Mouse (Mus musculus) small intestine, adult 2 months (tissue): ENCODE results near the gene Rxfp2. TPM values are rescaled to one million over a fixed set of nuclear protein-coding genes. Genes with fewer than 3 reads are reported as not detected.

ENCODE experiments used
- H3K27ac ChIP-seq: fragments of 200-500 bp; 2 replicates; pipeline ENCODE4 v1.5.1; 2012; ENCODE audit warnings: low read depth, low read length, control low read depth, inconsistent platforms; ENCODE audit not compliant: insufficient read depth
- H3K27me3 ChIP-seq: fragments of 200-500 bp; 2 replicates; pipeline ENCODE4 v1.6.1; 2012; ENCODE audit warnings: mild to moderate bottlenecking, moderate library complexity, low read length, inconsistent platforms; ENCODE audit not compliant: control insufficient read depth, insufficient read depth
- H3K36me3 ChIP-seq: fragments of 200-500 bp; 2 replicates; pipeline ENCODE4 v1.6.1; 2012; ENCODE audit warnings: mild to moderate bottlenecking, low read length, control low read depth, inconsistent platforms; ENCODE audit not compliant: control insufficient read depth, insufficient read depth
- H3K4me1 ChIP-seq: fragments of 200-500 bp; 2 replicates; pipeline ENCODE4 v1.6.1; 2012; ENCODE audit warnings: low read length, inconsistent platforms, mixed read lengths; ENCODE audit not compliant: control insufficient read depth, insufficient read depth, insufficient read length
- H3K4me3 ChIP-seq: fragments of 200-500 bp; 2 replicates; pipeline ENCODE4 v1.5.1; 2012; ENCODE audit warnings: low read depth, mild to moderate bottlenecking, control low read depth, inconsistent platforms, low read length, moderate library complexity
- CTCF ChIP-seq: fragments of 200-500 bp; IDR thresholded peaks from 2 replicates; pipeline ENCODE4 v1.5.1; 2012; ENCODE audit warnings: low read depth, mild to moderate bottlenecking, control low read depth, inconsistent platforms, low read length, moderate library complexity, mixed read lengths; ENCODE audit not compliant: insufficient replicate concordance, insufficient read length; ENCODE audit errors: extremely low read depth
- POLR2A ChIP-seq: fragments of 200-500 bp; IDR thresholded peaks from 2 replicates; pipeline ENCODE4 v1.6.1; 2012; ENCODE audit warnings: low read depth, mild to moderate bottlenecking, control low read depth, inconsistent platforms, low read length, moderate library complexity
- WGBS: fragments of 180-500 bp; shearing (Covaris S2); methylation state at CpG from one replicate; pipeline ENCODE4 v1.1.7; 2018; 5-methylcytosine and 5-hydroxymethylcytosine counted together
- polyA plus RNA-seq: library from polyadenylated mRNA; depleted of rRNA; stranded (reverse); fragments of >200 nt; gene quantifications from 2 replicates; pipeline ENCODE4 v1.2.3, GENCODE M21; 2012; rRNA removed

Rxfp2 gene
- polyA plus RNA-seq, 1 experiment, result not detected

GRCm38 (mm10) chr5:150131166-150131565, 112.7 kb downstream of the Rxfp2 start:
- 68% methylated on average over 7 of the region's 7 CpGs for WGBS
- H3K27me3 ChIP-seq, result no peaks in the 10 kb centered on the region
- H3K27ac ChIP-seq, result no peak overlapping the region
- no peak overlapping the region for H3K4me3 ChIP-seq
- no peaks in the 10 kb centered on the region for H3K4me1 ChIP-seq
- TF ChIP-seq POLR2A (no peak), CTCF (no peak)
- H3K36me3 ChIP-seq, result no peaks in the 10 kb centered on the region

Other genes starting within 250 kb of the Rxfp2 start
- gene Fry, start 100.0 kb downstream of the Rxfp2 start, polyA plus RNA-seq, result 3.5 and 5.6 TPM in 2 replicates